Mouse (Mus musculus) CH12.LX (cell line): ENCODE measurements at regions not wholly inside any gene's neighbourhood (a gene's known extent, or its start where the extent isn't known, plus 50 kb on each side); places are given as distances from the start of the nearest gene placed in this dataset.

Source experiments
- POLR2A ChIP-seq: IDR thresholded peaks from 2 replicates; pipeline ENCODE4 v1.6.1; 2011; ENCODE audit warnings: low read depth, mild to moderate bottlenecking, improper control_type of control experiment, low read length
- SMC3 ChIP-seq: IDR thresholded peaks from 2 replicates; pipeline ENCODE4 v1.6.1; 2011; ENCODE audit warnings: low read depth, low read length, improper control_type of control experiment

DNA sequence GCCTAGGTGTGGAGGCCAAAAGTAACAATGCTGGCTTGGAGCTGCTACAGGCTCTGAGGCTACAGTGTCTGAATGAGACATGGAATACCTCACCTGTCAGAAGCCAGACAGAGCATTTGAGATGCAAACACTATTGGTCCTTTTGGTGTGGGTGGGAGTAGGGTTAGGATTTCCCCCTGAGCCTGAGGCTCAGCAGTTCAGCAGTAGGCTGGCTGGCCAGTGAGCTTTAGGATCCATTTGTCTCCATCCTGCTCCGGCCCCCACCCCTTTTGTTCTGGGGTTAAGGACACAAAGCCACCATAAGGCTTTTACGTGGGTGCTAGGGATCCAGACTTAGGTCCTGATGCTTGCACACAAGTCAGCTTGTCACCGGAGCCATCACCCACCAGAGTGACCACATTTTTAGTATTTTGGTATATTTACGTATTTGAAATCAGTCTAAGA, 53.9 kb upstream of the Ptgfrn start:
- TF ChIP-seq POLR2A (no peak), SMC3 (no peak)
